Mouse (Mus musculus): ENCODE data around the gene Rsph9. TPM values are rescaled to one million over a fixed set of nuclear protein-coding genes. Genes with fewer than 3 reads are reported as not detected.
A peak's percentile ranks its signal among the peaks of the same experiment; 100 is the strongest.

The Rsph9 gene
- total and polyA plus RNA-seq, 3 experiments = 1.0 to 2.4 (median 1.4) TPM

GRCm38 (mm10) chr17:46083381-46083780 lies 60.6 kb downstream of the Rsph9 start:
- 88% methylated on average over 3 of the region's 3 CpGs for WGBS
- H3K4me1 ChIP-seq (ENCODE audit: control insufficient read depth, insufficient read depth, low read length) = peaks cover 3% of the 10 kb centered on the region
- no peak overlapping the region for H3K4me3 ChIP-seq
- H3K79me2 ChIP-seq (replicated peaks; ENCODE audit: control insufficient read depth, insufficient read depth, low read length) = no peaks in the 10 kb centered on the region
- intact Hi-C loops (cut with DNase I) = no loop called here
- DNase-seq = no peak
- no peaks in the 10 kb centered on the region for H3K27me3 ChIP-seq (ENCODE audit: control insufficient read depth, insufficient read depth, low read length)
- H3K27ac ChIP-seq = no peak overlapping the region
- no peaks in the 10 kb centered on the region for H3K36me3 ChIP-seq (ENCODE audit: control insufficient read depth, insufficient read depth, low read length)
- H3K9ac ChIP-seq (ENCODE audit: low read depth, low read length) = no peak overlapping the region
- TF ChIP-seq POLR2A (IDR thresholded peaks at IDR 0.05; ENCODE audit: insufficient read depth, low read depth, low read length) (no peak), EP300 (IDR thresholded peaks at IDR 0.05; ENCODE audit: insufficient read depth, low read depth, low read length) (no peak), CTCF (IDR thresholded peaks at IDR 0.05) (no peak)

- H3K36me3 ChIP-seq (ENCODE audit: control insufficient read depth, insufficient read depth, low read length) = no peaks in the 10 kb centered on the region
- H3K9ac ChIP-seq (ENCODE audit: low read depth, low read length) = no peak overlapping the region
- peaks cover 3% of the 10 kb centered on the region for H3K4me1 ChIP-seq (ENCODE audit: control insufficient read depth, insufficient read depth, low read length)
- no peaks in the 10 kb centered on the region for H3K79me2 ChIP-seq (replicated peaks; ENCODE audit: control insufficient read depth, insufficient read depth, low read length)
- no peak overlapping the region for H3K4me3 ChIP-seq
- no peaks in the 10 kb centered on the region for H3K27me3 ChIP-seq (ENCODE audit: control insufficient read depth, insufficient read depth, low read length)
- H3K27ac ChIP-seq = no peak overlapping the region
- peak; percentile 67 to 73 for DNase-seq
- TF ChIP-seq CTCF (IDR thresholded peaks at IDR 0.05) = no peak
- TF ChIP-seq EP300 (IDR thresholded peaks at IDR 0.05; ENCODE audit: insufficient read depth, low read depth, low read length) = no peak
- TF ChIP-seq POLR2A (IDR thresholded peaks at IDR 0.05; ENCODE audit: insufficient read depth, low read depth, low read length) = no peak
- 61% methylated on average over 7 of the region's 7 CpGs for WGBS
- intact Hi-C loops (cut with DNase I) = no loop called here
Measured at GRCm38 (mm10) chr17:46081657-46082056, 62.4 kb downstream of the Rsph9 start.

GRCm38 (mm10) chr17:46081042-46081441 lies 63.0 kb downstream of the Rsph9 start:
- Histone ChIP-seq H3K27me3 (ENCODE audit: control insufficient read depth, insufficient read depth, low read length) (no peaks in the 10 kb centered on the region), H3K9ac (ENCODE audit: low read depth, low read length) (no peak overlapping the region), H3K4me3 (no peak overlapping the region), H3K4me1 (ENCODE audit: control insufficient read depth, insufficient read depth, low read length) (peaks cover 3% of the 10 kb centered on the region), H3K27ac (no peak overlapping the region), H3K36me3 (ENCODE audit: control insufficient read depth, insufficient read depth, low read length) (no peaks in the 10 kb centered on the region), H3K79me2 (replicated peaks; ENCODE audit: control insufficient read depth, insufficient read depth, low read length) (no peaks in the 10 kb centered on the region)
- TF ChIP-seq POLR2A (IDR thresholded peaks at IDR 0.05; ENCODE audit: insufficient read depth, low read depth, low read length) = no peak
- TF ChIP-seq CTCF (IDR thresholded peaks at IDR 0.05) = no peak
- no peak for TF ChIP-seq EP300 (IDR thresholded peaks at IDR 0.05; ENCODE audit: insufficient read depth, low read depth, low read length)
- no peak for DNase-seq
- intact Hi-C loops (cut with DNase I) = no loop called here
- WGBS = 51% methylated on average over 5 of the region's 5 CpGs

- no peaks in the 10 kb centered on the region for H3K27me3 ChIP-seq (ENCODE audit: control insufficient read depth, insufficient read depth, low read length)
- H3K27ac ChIP-seq = no peak overlapping the region
- no peak overlapping the region for H3K9ac ChIP-seq (ENCODE audit: low read depth, low read length)
- WGBS = 66% methylated on average over 7 of the region's 7 CpGs
- H3K4me3 ChIP-seq = no peak overlapping the region
- DNase-seq = no peak
- TF ChIP-seq POLR2A (IDR thresholded peaks at IDR 0.05; ENCODE audit: insufficient read depth, low read depth, low read length) (no peak), CTCF (IDR thresholded peaks at IDR 0.05) (no peak), EP300 (IDR thresholded peaks at IDR 0.05; ENCODE audit: insufficient read depth, low read depth, low read length) (no peak)
- no peaks in the 10 kb centered on the region for H3K36me3 ChIP-seq (ENCODE audit: control insufficient read depth, insufficient read depth, low read length)
- intact Hi-C loops (cut with DNase I) = no loop called here
- peaks cover 3% of the 10 kb centered on the region for H3K4me1 ChIP-seq (ENCODE audit: control insufficient read depth, insufficient read depth, low read length)
- H3K79me2 ChIP-seq (replicated peaks; ENCODE audit: control insufficient read depth, insufficient read depth, low read length) = no peaks in the 10 kb centered on the region
Measured at GRCm38 (mm10) chr17:46080388-46080787, 63.6 kb downstream of the Rsph9 start.

DNA sequence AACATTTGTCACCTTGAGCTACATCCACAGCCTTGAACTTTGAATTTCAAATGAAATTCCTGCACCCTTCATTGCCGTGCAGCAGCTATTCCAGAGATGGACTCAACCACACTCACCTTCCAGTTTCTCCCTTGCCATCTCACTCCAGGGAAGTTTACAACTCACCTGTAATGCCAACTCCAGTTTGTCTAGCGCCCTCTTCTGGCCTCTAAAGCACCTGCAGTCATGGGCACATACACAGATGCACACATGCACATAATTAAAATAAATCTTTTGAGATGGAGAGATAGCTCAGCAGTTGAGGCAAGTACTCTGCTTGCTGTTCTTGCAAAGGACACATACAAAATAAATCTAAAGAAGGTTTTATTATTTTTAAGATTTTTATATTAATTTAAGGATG lies 65.0 kb downstream of the Rsph9 start:
- Histone ChIP-seq H3K4me1 (ENCODE audit: control insufficient read depth, insufficient read depth, low read length) (peaks cover 2% of the 10 kb centered on the region; the same call in 1 of the 2 replicates), H3K4me3 (no peak overlapping the region), H3K9ac (ENCODE audit: low read depth, low read length) (no peak overlapping the region), H3K27ac (no peak overlapping the region), H3K27me3 (ENCODE audit: control insufficient read depth, insufficient read depth, low read length) (no peaks in the 10 kb centered on the region), H3K36me3 (ENCODE audit: control insufficient read depth, insufficient read depth, low read length) (no peaks in the 10 kb centered on the region), H3K79me2 (replicated peaks; ENCODE audit: control insufficient read depth, insufficient read depth, low read length) (no peaks in the 10 kb centered on the region)
- intact Hi-C loops (cut with DNase I) = no loop called here
- DNase-seq = no peak
- WGBS = 75% methylated on average over 2 of the region's 2 CpGs
- TF ChIP-seq EP300 (IDR thresholded peaks at IDR 0.05; ENCODE audit: insufficient read depth, low read depth, low read length) (no peak), CTCF (IDR thresholded peaks at IDR 0.05) (peak; percentile 14; the same call in 1 of the 2 replicates)

DNA sequence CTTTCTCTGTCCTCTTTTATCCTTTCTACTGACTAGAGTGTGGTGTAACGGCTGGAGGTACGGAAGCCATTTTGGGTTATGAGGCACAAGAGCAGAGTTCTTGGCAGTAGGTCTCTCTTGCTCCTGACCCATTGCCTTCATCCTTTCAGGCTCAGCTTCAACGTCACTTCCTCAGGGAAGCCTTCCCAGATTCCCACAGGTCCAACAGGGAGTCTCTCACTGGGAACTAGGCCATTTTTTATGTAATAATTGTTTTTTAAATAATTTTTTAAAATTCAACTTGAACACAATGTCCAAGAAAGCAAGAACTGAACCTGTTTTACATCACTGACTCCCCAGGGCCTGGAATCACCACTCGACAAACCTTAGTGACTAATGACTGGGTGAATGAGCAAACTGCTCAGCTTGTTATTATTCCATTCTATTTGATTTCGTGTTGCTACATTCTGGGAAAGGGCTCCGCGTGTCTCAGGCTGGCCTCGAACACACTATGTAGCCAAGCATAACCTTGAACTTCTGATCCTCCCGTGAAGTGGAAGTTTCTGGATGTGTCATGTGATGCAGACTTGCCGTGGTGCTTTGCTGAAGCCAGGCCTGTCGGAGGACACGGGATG lies 66.0 kb downstream of the Rsph9 start:
- no peak overlapping the region for H3K27ac ChIP-seq
- 89% methylated on average over 12 of the region's 12 CpGs for WGBS
- H3K4me1 ChIP-seq (ENCODE audit: control insufficient read depth, insufficient read depth, low read length) = peaks cover 2% of the 10 kb centered on the region; the same call in 1 of the 2 replicates
- no peak for TF ChIP-seq POLR2A (IDR thresholded peaks at IDR 0.05; ENCODE audit: insufficient read depth, low read depth, low read length)
- no peak for TF ChIP-seq EP300 (IDR thresholded peaks at IDR 0.05; ENCODE audit: insufficient read depth, low read depth, low read length)
- no peak for TF ChIP-seq CTCF (IDR thresholded peaks at IDR 0.05)
- no peak for DNase-seq
- H3K9ac ChIP-seq (ENCODE audit: low read depth, low read length) = no peak overlapping the region
- intact Hi-C loops (cut with DNase I) = no loop called here
- no peaks in the 10 kb centered on the region for H3K79me2 ChIP-seq (replicated peaks; ENCODE audit: control insufficient read depth, insufficient read depth, low read length)
- no peaks in the 10 kb centered on the region for H3K27me3 ChIP-seq (ENCODE audit: control insufficient read depth, insufficient read depth, low read length)
- no peaks in the 10 kb centered on the region for H3K36me3 ChIP-seq (ENCODE audit: control insufficient read depth, insufficient read depth, low read length)
- no peak overlapping the region for H3K4me3 ChIP-seq

Measured in heart, adult 2 months (tissue).